Mouse (Mus musculus): Measurements from ENCODE around the gene Pml.

- peak; percentile 59 for TF ChIP-seq GATA1 (IDR thresholded peaks at IDR 0.05; ENCODE audit: low read length)
- TF ChIP-seq TAL1 (IDR thresholded peaks at IDR 0.05; ENCODE audit: low read length): no peak; the same call in 2 of the 3 replicates
Observed at GRCm38 (mm10) chr9:58247064-58247759, 2.4 kb downstream of the Pml start.
